Mouse (Mus musculus): Measurements from ENCODE around the gene Pygm. TPM values are rescaled to one million over a fixed set of nuclear protein-coding genes. Genes with fewer than 3 reads are reported as not detected.

The Pygm gene
- total RNA-seq (2018; cell fraction: chromatin; rRNA removed) = 10 to 100 TPM in 23 of 26 experiments, 1 to 10 TPM in 3; 4.1 to 60.1 (median 22.4) TPM
- total RNA-seq (2018; cell fraction: cytosol; rRNA removed) = 1 to 10 TPM in 3 of 26 experiments, under 1 TPM in 23; 0.06 to 1.9 (median 0.37) TPM
- 10 to 100 TPM in 15 of 26 experiments, 1 to 10 TPM in 11; 1.5 to 26.8 (median 11.0) TPM for total RNA-seq (2018; cell fraction: nucleus; rRNA removed)
- polyA plus RNA-seq (2018) = 0.21 to 0.59 TPM (median 0.39 TPM) in 3 replicates

DNA sequence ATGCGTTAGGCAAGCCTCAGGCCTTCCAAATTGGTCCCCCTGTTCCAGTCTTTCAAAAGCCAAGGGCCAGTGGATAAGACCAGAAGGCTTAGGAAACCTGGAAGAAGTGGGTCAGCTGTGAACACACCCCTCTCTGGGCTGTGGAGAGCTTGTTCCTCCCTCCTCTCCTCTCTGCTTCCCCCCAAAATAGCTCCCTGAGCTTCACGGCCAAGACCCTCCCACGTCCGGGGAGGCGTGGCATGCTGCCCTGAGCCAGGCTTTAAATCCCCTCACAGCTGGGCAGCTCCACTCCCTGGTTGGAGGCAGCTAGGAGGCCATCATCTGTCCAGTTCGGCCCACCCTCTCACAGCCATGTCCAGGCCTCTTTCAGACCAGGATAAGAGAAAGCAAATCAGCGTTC lies at the start of gene Pygm:
TSS of gene Pygm (plus strand) at position 272 of the 400 bp plus-strand sequence.
- no peak within 1 kb of the TSS for H3K27ac ChIP-seq
- WGBS (ENCODE audit: missing documents) = 33% methylated on average over 7 of the region's 7 CpGs
- no peaks in the 10 kb centered on the region for H3K36me3 ChIP-seq (ENCODE audit: inconsistent target)
- no peaks in the 10 kb centered on the region for H3K79me2 ChIP-seq (ENCODE audit: inconsistent target)
- no peak within 1 kb of the TSS for H3K4me3 ChIP-seq (ENCODE audit: inconsistent target)

DNA sequence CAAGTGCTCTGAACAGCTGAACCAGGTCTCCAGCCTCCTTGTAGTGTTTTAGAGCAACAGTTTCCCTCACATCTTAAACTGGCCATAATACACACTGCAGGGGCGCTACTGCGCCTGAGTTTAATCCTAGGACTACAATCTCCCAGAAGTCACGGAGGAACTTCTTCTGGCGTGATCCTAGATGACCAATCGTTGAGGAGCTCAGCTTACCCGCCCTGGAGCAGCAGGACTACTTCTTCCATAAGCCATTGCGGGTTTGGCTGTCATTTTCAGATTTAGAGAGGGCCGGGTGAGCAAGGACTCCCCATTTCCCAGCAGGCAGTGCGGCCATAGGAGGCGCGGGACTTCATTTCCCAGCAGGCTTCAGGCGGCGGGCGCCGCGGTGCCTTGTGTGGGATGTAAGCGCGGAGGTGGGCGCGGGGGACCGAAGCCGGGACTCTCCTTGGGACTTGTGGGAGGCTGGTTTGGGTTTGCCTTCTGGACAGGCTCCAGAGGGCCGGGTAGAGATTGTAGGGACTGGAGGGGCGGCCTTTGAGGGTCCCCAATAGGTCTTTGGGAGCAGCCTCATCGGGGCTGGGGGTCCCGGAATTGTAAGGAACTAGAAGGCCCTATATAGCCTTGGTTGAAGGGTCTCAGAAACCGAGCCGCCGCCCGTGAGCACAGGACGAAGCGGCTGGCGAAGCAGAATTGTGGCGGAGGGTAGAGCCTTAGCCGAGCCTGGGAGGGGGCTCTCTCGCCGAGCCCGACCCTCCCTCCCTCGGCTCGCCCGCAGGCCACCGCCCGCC lies 49.3 kb upstream of the Pygm start, which contains the start of gene Men1:
TSS of gene Men1 (plus strand) at position 307 of the 785 bp plus-strand sequence.
- Histone ChIP-seq H3K27ac (peak within 1 kb of the TSS; percentile 69), H3K4me3 (ENCODE audit: inconsistent target) (peak within 1 kb of the TSS; percentile 82), H3K36me3 (ENCODE audit: inconsistent target) (peaks cover 7% of the 10 kb centered on the region; the same call in 1 of the 2 replicates), H3K79me2 (ENCODE audit: inconsistent target) (no peaks in the 10 kb centered on the region)
- WGBS (ENCODE audit: missing documents) = under 1% methylated on average over 35 of the region's 43 CpGs

DNA sequence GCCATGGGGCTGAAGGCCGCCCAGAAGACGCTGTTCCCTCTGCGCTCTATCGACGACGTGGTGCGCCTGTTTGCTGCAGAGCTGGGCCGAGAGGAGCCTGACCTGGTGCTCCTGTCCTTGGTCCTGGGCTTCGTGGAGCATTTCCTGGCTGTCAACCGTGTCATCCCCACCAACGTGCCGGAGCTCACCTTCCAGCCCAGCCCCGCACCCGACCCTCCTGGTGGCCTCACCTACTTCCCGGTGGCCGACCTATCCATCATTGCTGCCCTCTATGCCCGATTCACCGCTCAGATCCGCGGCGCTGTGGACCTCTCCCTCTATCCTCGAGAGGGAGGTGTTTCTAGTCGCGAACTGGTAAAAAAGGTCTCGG lies 48.8 kb upstream of the Pygm start:
- no peaks in the 10 kb centered on the region for H3K79me2 ChIP-seq (ENCODE audit: inconsistent target)
- 2% methylated on average over 25 of the region's 25 CpGs for WGBS (ENCODE audit: missing documents)
- peaks cover 7% of the 10 kb centered on the region; the same call in 1 of the 2 replicates for H3K36me3 ChIP-seq (ENCODE audit: inconsistent target)
- no peak overlapping the region for H3K27ac ChIP-seq
- peak overlapping the region; percentile 82 for H3K4me3 ChIP-seq (ENCODE audit: inconsistent target)

GRCm38 (mm10) chr19:6336920-6337319 lies 47.3 kb upstream of the Pygm start:
- no peak overlapping the region for H3K4me3 ChIP-seq (ENCODE audit: inconsistent target)
- 93% methylated on average over 10 of the region's 10 CpGs for WGBS (ENCODE audit: missing documents)
- H3K79me2 ChIP-seq (ENCODE audit: inconsistent target) = no peaks in the 10 kb centered on the region
- H3K27ac ChIP-seq = no peak overlapping the region
- peaks cover 7% of the 10 kb centered on the region; the same call in 1 of the 2 replicates for H3K36me3 ChIP-seq (ENCODE audit: inconsistent target)

GRCm38 (mm10) chr19:6338171-6338570 lies 46.0 kb upstream of the Pygm start:
- no peaks in the 10 kb centered on the region for H3K79me2 ChIP-seq (ENCODE audit: inconsistent target)
- WGBS (ENCODE audit: missing documents) = 96% methylated on average over 7 of the region's 7 CpGs
- H3K27ac ChIP-seq = no peak overlapping the region
- H3K4me3 ChIP-seq (ENCODE audit: inconsistent target) = no peak overlapping the region
- peaks cover 7% of the 10 kb centered on the region; the same call in 1 of the 2 replicates for H3K36me3 ChIP-seq (ENCODE audit: inconsistent target)

DNA sequence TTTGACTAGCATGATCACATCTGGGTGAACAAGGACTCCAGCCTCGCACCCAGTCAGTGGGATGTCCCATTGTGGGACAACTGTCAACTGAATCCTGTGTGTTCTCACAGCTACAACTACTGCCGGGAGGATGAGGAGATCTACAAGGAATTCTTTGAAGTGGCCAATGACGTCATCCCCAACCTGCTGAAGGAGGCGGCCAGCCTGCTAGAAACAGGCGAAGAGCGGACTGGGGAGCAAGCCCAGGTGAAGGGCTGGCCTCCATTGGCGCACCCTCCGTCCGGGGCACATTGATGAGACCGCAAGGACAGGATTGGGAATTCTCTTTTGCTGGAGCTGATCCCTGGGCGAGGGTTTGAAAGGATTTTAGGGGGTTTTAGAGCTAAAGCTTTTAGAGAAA lies 45.5 kb upstream of the Pygm start:
- no peak overlapping the region for H3K4me3 ChIP-seq (ENCODE audit: inconsistent target)
- H3K79me2 ChIP-seq (ENCODE audit: inconsistent target) = no peaks in the 10 kb centered on the region
- H3K36me3 ChIP-seq (ENCODE audit: inconsistent target) = peaks cover 7% of the 10 kb centered on the region; the same call in 1 of the 2 replicates
- 95% methylated on average over 11 of the region's 11 CpGs for WGBS (ENCODE audit: missing documents)
- no peak overlapping the region for H3K27ac ChIP-seq

GRCm38 (mm10) chr19:6339191-6339590 lies 45.0 kb upstream of the Pygm start:
- Histone ChIP-seq H3K79me2 (ENCODE audit: inconsistent target) (no peaks in the 10 kb centered on the region), H3K4me3 (ENCODE audit: inconsistent target) (no peak overlapping the region), H3K27ac (no peak overlapping the region), H3K36me3 (ENCODE audit: inconsistent target) (peaks cover 7% of the 10 kb centered on the region; the same call in 1 of the 2 replicates)
- WGBS (ENCODE audit: missing documents) = 94% methylated on average over 5 of the region's 6 CpGs

- Histone ChIP-seq H3K27ac (peak overlapping the region; percentile 74), H3K36me3 (ENCODE audit: inconsistent target) (peaks cover 7% of the 10 kb centered on the region; the same call in 1 of the 2 replicates), H3K79me2 (ENCODE audit: inconsistent target) (no peaks in the 10 kb centered on the region), H3K4me3 (ENCODE audit: inconsistent target) (peak overlapping the region; percentile 33)
- 26% methylated on average over 15 of the region's 15 CpGs for WGBS (ENCODE audit: missing documents)
These were observed 44.2 kb upstream of the Pygm start for GRCm38 (mm10) chr19:6339890-6340504.

DNA sequence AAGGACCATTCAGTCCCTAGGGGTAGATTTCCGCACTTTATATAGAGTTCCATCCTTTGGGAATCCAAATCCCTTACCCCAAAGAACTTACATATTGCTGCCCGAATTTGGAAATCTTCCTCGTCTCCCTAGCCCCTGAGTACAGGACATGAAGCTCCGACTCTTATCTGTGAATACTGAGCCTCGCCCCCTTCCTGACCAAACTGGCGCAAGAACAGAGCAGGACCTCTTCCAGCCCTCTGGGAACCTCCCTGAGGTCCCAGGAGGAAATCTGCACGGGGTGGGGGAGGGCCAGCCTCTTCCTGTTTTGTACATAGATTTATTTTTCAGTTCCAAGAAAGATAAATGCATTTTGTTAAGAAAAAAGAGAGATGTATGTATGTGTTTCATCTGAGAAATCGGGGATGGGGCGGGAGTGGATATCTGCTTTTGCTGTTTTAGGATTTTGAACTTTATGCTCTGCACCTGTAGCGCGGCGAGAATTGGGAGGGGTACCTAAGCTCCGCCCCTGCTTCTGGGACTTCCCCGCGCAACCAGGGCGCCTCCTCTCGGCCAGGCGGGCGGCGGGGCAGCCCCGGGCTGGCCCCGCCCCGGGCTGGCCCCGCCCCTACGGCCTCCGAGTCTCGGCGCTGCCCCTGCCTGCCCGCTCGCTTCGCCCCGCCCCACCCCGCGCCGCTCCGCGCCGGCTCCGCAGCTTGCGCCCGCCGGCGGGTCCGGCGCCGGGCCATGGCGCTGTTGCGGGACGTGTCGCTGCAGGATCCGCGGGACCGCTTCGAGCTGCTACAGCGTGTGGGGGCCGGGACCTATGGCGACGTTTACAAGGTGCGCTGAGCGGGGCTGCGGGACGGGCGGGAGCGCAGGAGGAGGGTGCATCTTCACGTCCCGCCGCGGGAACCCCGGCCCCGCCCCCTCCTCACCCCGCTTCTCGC lies 43.4 kb upstream of the Pygm start, which contains the start of gene Map4k2:
TSS of gene Map4k2 (plus strand) at position 612 of the 929 bp plus-strand sequence.
- Histone ChIP-seq H3K4me3 (ENCODE audit: inconsistent target) (peak within 1 kb of the TSS; percentile 54), H3K79me2 (ENCODE audit: inconsistent target) (no peaks in the 10 kb centered on the region), H3K27ac (peak within 1 kb of the TSS; percentile 74), H3K36me3 (ENCODE audit: inconsistent target) (peaks cover 9% of the 10 kb centered on the region; the same call in 1 of the 2 replicates)
- WGBS (ENCODE audit: missing documents) = 1% methylated on average over 72 of the region's 72 CpGs

GRCm38 (mm10) chr19:6341453-6342077 lies 42.6 kb upstream of the Pygm start:
- Histone ChIP-seq H3K36me3 (ENCODE audit: inconsistent target) (peaks cover 17% of the 10 kb centered on the region; the same call in 1 of the 2 replicates), H3K27ac (no peak overlapping the region), H3K79me2 (ENCODE audit: inconsistent target) (no peaks in the 10 kb centered on the region), H3K4me3 (ENCODE audit: inconsistent target) (peak overlapping the region; percentile 54)
- 5% methylated on average over 23 of the region's 23 CpGs for WGBS (ENCODE audit: missing documents)

- WGBS (ENCODE audit: missing documents) = 53% methylated on average over 5 of the region's 5 CpGs
- Histone ChIP-seq H3K36me3 (ENCODE audit: inconsistent target) (peaks cover 21% of the 10 kb centered on the region; the same call in 1 of the 2 replicates), H3K27ac (no peak overlapping the region), H3K4me3 (ENCODE audit: inconsistent target) (peak overlapping the region; percentile 54), H3K79me2 (ENCODE audit: inconsistent target) (no peaks in the 10 kb centered on the region)
These were observed 41.8 kb upstream of the Pygm start for GRCm38 (mm10) chr19:6342276-6342933.

GRCm38 (mm10) chr19:6343066-6343925 lies 40.9 kb upstream of the Pygm start:
- Histone ChIP-seq H3K36me3 (ENCODE audit: inconsistent target) (peaks cover 15% of the 10 kb centered on the region; the same call in 1 of the 2 replicates), H3K27ac (no peak overlapping the region), H3K79me2 (ENCODE audit: inconsistent target) (no peaks in the 10 kb centered on the region), H3K4me3 (ENCODE audit: inconsistent target) (no peak overlapping the region)
- WGBS (ENCODE audit: missing documents) = 85% methylated on average over 16 of the region's 19 CpGs

All from macrophage (primary cell).